Mouse (Mus musculus) heart, adult 2 months (tissue): Measurements from ENCODE around the gene Nav1. TPM values are rescaled to one million over a fixed set of nuclear protein-coding genes. Genes with fewer than 3 reads are reported as not detected.

Experiments used
- DNase-seq, 2 experiments: peaks; one replicate each; pipeline ENCODE4 v3.0.0; 2021
- H3K27ac ChIP-seq: fragments of 200-600 bp; 2 replicates; pipeline ENCODE4 v1.8.1; 2022
- H3K27me3 ChIP-seq: fragments of 200-500 bp; 2 replicates; pipeline ENCODE4 v1.6.1; 2012; ENCODE audit warnings: mild to moderate bottlenecking, low read length, inconsistent platforms, mixed read lengths; ENCODE audit not compliant: control insufficient read depth, insufficient read depth
- H3K36me3 ChIP-seq: fragments of 200-500 bp; 2 replicates; pipeline ENCODE4 v1.6.1; 2012; ENCODE audit warnings: low read length, inconsistent platforms; ENCODE audit not compliant: control insufficient read depth, insufficient read depth
- H3K4me1 ChIP-seq: fragments of 200-500 bp; 2 replicates; pipeline ENCODE4 v1.6.1; 2011; ENCODE audit warnings: low read length; ENCODE audit not compliant: control insufficient read depth, insufficient read depth
- H3K4me3 ChIP-seq: fragments of 200-600 bp; 2 replicates; pipeline ENCODE4 v1.8.1; 2022
- H3K79me2 ChIP-seq: fragments of 200-500 bp; replicated peaks from 2 replicates; pipeline ENCODE4 v1.6.1; 2012; ENCODE audit warnings: mild to moderate bottlenecking, inconsistent platforms, low read length, moderate library complexity, mixed read lengths; ENCODE audit not compliant: control insufficient read depth, insufficient read depth
- H3K9ac ChIP-seq: fragments of 200-500 bp; 2 replicates; pipeline ENCODE4 v1.6.1; 2012; ENCODE audit warnings: low read depth, mild to moderate bottlenecking, control low read depth, inconsistent platforms, low read length, mixed read lengths
- CTCF ChIP-seq: fragments of 200-600 bp; IDR thresholded peaks from 2 replicates; pipeline ENCODE4 v1.8.1; 2022; ENCODE audit warnings: antibody characterized with exemption, mild to moderate bottlenecking, moderate library complexity
- EP300 ChIP-seq: fragments of 200-500 bp; IDR thresholded peaks from 2 replicates; pipeline ENCODE4 v1.6.1; 2011; ENCODE audit warnings: low read depth, low read length, control low read depth; ENCODE audit not compliant: insufficient read depth
- POLR2A ChIP-seq: fragments of 200-500 bp; IDR thresholded peaks from 2 replicates; pipeline ENCODE4 v1.6.1; 2011; ENCODE audit warnings: mild to moderate bottlenecking, low read depth, low read length, control low read depth; ENCODE audit not compliant: insufficient read depth
- WGBS: fragments of 180-500 bp; shearing (Covaris S2); methylation state at CpG from one replicate; pipeline ENCODE4 v1.1.7; 2018; 5-methylcytosine and 5-hydroxymethylcytosine counted together
- intact Hi-C: fragments of 180-260 bp; cut with DNase I; formaldehyde crosslinking; loops from one replicate; pipeline ENCODE4 v1.15.1; 2025
- polyA plus RNA-seq: library from polyadenylated mRNA; depleted of rRNA; stranded (reverse); fragments of >200 nt; gene quantifications from 2 replicates; pipeline ENCODE4 v1.2.3, GENCODE M21; 2012
- total RNA-seq, 2 experiments: library from RNA; stranded (reverse); gene quantifications; 2 replicates each; pipeline ENCODE4 v1.2.3; 2021

Nav1 gene
- total and polyA plus RNA-seq, 3 experiments = 15.2 to 20.7 (median 19.1) TPM

DNA sequence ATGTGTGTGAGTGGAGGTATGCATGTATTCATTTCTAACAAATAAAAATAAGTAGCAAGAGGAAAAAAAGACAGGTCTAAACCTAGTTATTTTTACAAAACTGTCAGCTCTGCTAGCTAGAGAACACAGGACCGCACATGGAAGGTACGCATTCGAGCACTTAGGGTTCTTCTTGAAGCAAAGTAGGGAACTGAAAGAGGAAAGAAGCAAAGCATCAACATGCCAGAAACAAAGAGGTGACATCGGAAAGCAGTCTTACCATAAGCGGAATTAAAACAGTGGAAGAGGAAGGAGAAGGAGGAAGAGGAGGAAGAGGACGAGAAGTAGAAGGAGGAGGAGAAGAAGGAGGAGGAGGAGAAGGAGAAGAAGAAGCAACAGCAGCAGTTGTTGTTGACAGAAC is 179.7 kb downstream of the Nav1 start:
- TF ChIP-seq CTCF = no peak
- TF ChIP-seq POLR2A = no peak
- TF ChIP-seq EP300 = no peak
- DNase-seq = no peak
- 72% methylated on average over 6 of the region's 6 CpGs for WGBS
- H3K79me2 ChIP-seq = peaks cover 6% of the 10 kb centered on the region
- H3K4me3 ChIP-seq = no peak overlapping the region
- no peak overlapping the region for H3K27ac ChIP-seq
- H3K9ac ChIP-seq = no peak overlapping the region
- H3K27me3 ChIP-seq = no peaks in the 10 kb centered on the region
- peaks cover 9% of the 10 kb centered on the region for H3K36me3 ChIP-seq
- peaks cover 5% of the 10 kb centered on the region for H3K4me1 ChIP-seq
- intact Hi-C loops = no loop called here

DNA sequence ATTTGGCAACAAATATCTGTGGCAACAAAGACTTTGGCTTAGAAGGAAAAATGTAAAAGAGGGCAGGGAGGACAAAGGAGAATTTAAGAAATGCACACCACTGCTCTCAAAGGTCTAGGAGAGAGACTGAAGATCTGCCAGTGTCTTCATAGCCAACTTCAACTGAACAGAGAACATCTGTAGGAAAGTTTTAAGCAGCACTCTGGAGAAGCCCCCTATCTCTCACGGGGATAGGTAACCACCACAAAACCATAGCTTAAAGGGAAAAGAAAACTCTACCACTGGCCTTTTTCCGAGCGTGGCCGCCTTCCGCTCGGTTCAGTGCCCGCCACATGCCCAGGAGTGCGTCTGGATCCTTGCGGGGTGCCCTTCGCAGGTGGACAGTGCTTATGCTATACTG is 180.4 kb downstream of the Nav1 start:
- no peak for TF ChIP-seq CTCF
- no peak for TF ChIP-seq EP300
- intact Hi-C loops = no loop called here
- H3K4me3 ChIP-seq = no peak overlapping the region
- no peak overlapping the region for H3K9ac ChIP-seq
- 92% methylated on average over 10 of the region's 10 CpGs for WGBS
- H3K79me2 ChIP-seq = peaks cover 6% of the 10 kb centered on the region
- peaks cover 5% of the 10 kb centered on the region for H3K4me1 ChIP-seq
- H3K27ac ChIP-seq = no peak overlapping the region
- H3K36me3 ChIP-seq = peaks cover 9% of the 10 kb centered on the region
- no peak for DNase-seq
- no peaks in the 10 kb centered on the region for H3K27me3 ChIP-seq

DNA sequence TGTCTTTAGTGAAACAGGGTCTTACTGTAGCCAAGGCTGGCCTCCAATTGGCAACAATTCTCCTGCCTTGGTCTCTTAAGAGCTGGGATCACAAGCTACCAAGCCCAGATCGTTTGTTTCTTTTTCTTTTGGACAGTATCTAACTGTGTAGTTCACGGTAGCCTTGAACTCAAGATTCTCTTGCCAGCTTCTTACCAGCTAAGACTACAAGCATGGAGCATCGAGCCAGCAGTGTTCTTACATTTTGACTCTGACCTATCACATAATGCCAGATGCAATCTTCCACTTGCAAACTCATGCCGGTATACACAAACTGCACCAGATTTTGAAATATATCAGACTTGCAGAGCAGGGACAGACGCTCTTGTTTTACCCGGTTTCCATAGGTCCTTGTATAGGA is 184.3 kb downstream of the Nav1 start:
- Histone ChIP-seq H3K27me3 (no peaks in the 10 kb centered on the region), H3K9ac (no peak overlapping the region), H3K4me1 (no peaks in the 10 kb centered on the region), H3K36me3 (peaks cover 7% of the 10 kb centered on the region), H3K4me3 (no peak overlapping the region), H3K79me2 (peaks cover 4% of the 10 kb centered on the region; the same call in 1 of the 2 replicates), H3K27ac (no peak overlapping the region)
- intact Hi-C loops = no loop called here
- WGBS = 91% methylated on average over 6 of the region's 6 CpGs
- no peak for DNase-seq
- TF ChIP-seq CTCF (no peak), EP300 (no peak), POLR2A (no peak)

DNA sequence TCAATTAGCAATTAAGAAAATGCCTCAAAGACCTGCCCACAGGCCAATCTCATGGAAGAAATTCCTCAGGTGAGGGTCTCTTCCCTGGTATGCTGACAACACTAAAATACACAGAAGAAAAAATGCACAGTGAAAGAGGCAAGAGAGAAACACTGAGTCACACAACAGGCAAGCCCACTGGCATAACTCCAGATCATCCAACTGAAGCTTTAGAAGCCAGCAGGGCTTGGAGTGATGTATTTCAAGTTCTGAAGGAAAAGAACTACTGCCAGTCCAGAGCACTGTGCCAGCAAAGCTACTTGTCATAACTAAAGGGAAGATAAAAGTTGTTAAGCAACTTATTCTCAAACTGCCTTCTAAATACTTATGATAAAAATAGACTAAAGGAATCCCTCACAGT is 193.1 kb downstream of the Nav1 start:
- intact Hi-C loops = loop anchor here (2.0 kb wide), 1 partner anchor 15 kb away; no protein-coding TSS in a partner anchor
- TF ChIP-seq POLR2A (no peak), CTCF (no peak), EP300 (no peak)
- H3K79me2 ChIP-seq = no peaks in the 10 kb centered on the region
- peaks cover 20% of the 10 kb centered on the region for H3K36me3 ChIP-seq
- peak in 1 of 2 experiments; percentile 39 for DNase-seq
- peaks cover 14% of the 10 kb centered on the region for H3K4me1 ChIP-seq
- peak overlapping the region; percentile 18 for H3K27ac ChIP-seq
- H3K4me3 ChIP-seq = no peak overlapping the region
- H3K27me3 ChIP-seq = no peaks in the 10 kb centered on the region
- H3K9ac ChIP-seq = no peak overlapping the region

DNA sequence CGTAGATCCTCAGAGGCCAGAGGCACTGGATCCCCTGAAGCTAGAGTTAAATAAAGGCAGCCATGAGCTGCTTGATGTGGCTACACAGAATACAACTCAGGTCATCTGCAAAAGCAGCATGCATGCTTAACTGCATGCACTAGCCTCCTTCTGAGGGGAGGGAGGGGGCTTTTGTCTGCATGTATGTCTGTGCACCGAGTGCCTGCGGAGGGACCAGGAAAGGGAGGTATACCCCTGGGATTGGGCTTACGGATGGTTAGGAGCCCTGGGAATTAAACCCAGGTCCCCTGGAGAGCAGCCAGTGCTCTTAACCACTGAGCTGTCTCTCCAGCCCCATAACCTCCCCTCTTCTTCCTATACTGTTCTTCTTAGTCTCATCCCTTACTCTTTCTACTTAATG is 195.0 kb downstream of the Nav1 start:
- H3K36me3 ChIP-seq = peaks cover 20% of the 10 kb centered on the region
- intact Hi-C loops = no loop called here
- no peak for TF ChIP-seq EP300
- no peak for TF ChIP-seq CTCF
- TF ChIP-seq POLR2A = no peak
- H3K9ac ChIP-seq = no peak overlapping the region
- 65% methylated on average over 4 of the region's 4 CpGs for WGBS
- no peak for DNase-seq
- no peaks in the 10 kb centered on the region for H3K27me3 ChIP-seq
- H3K4me3 ChIP-seq = no peak overlapping the region
- no peak overlapping the region; the same call in 1 of the 2 replicates for H3K27ac ChIP-seq
- peaks cover 14% of the 10 kb centered on the region for H3K4me1 ChIP-seq
- no peaks in the 10 kb centered on the region for H3K79me2 ChIP-seq

DNA sequence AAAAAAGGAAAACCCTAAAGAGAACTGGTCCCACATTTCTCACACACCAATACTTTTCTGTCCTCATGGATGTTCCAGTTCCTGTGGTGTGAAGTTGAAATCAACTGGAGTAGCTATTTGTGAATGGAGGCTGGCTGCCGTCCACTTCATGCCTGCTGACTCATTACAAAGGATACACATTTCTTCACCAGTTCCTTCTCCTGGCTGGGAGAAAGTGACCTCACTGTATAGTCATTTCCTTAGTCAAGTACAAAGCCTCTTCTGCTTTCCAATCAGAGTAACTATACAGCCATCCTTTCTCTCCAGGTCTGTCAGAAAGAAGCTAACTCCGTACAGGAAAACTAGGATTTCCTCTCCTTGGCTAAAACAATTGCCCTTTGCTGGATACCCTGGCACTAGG is 196.1 kb downstream of the Nav1 start:
- intact Hi-C loops = no loop called here

More for the DNA sequence above, 196.1 kb downstream of the Nav1 start:
- H3K27ac ChIP-seq = peak overlapping the region; percentile 67
- 14% methylated on average over 2 of the region's 2 CpGs for WGBS
- no peaks in the 10 kb centered on the region for H3K79me2 ChIP-seq
- H3K4me1 ChIP-seq = peaks cover 14% of the 10 kb centered on the region
- DNase-seq = peak; percentile 71 to 85
- peaks cover 24% of the 10 kb centered on the region for H3K36me3 ChIP-seq
- H3K9ac ChIP-seq = no peak overlapping the region
- no peaks in the 10 kb centered on the region for H3K27me3 ChIP-seq
- TF ChIP-seq CTCF = no peak
- peak; percentile 13; the same call in 1 of the 2 replicates for TF ChIP-seq POLR2A
- peak; percentile 61; the same call in 1 of the 2 replicates for TF ChIP-seq EP300
- no peak overlapping the region for H3K4me3 ChIP-seq
